Mouse (Mus musculus): ENCODE measurements at regions not wholly inside any gene's neighbourhood (a gene's known extent, or its start where the extent isn't known, plus 50 kb on each side); places are given as distances from the start of the nearest gene placed in this dataset.
A peak's percentile ranks its signal among the peaks of the same experiment; 100 is the strongest.

- in situ Hi-C loops (cut with MboI; ENCODE audit: low sequenced_read_pairs in 2 of 2, unreplicated experiment in 2 of 2): no loop called here
- no peak for DNase-seq (ENCODE audit: low read depth, low spot score)
- Histone ChIP-seq H3K9me3 (ENCODE audit: control insufficient read depth, insufficient read depth, low read depth, low read length) (no peaks in the 10 kb centered on the region; the same call in 1 of the 2 replicates), H3K4me1 (ENCODE audit: control insufficient read depth in 2 of 2, insufficient read depth in 2 of 2, low read length in 2 of 2, poor library complexity in 1 of 2) (no peaks in the 10 kb centered on the region), H3K27ac (ENCODE audit: insufficient read depth, low read depth, low read length, poor library complexity, severe bottlenecking) (no peak overlapping the region), H3K4me3 (ENCODE audit: insufficient read depth in 1 of 2, low read depth in 1 of 2, low read length in 2 of 2, poor library complexity in 1 of 2, severe bottlenecking in 1 of 2) (no peak overlapping the region), H3K9ac (ENCODE audit: insufficient read depth, low read depth, low read length, poor library complexity, severe bottlenecking) (no peak overlapping the region), H3K36me3 (ENCODE audit: control insufficient read depth, insufficient read depth, low read length, poor library complexity, severe bottlenecking) (no peaks in the 10 kb centered on the region)
- TF ChIP-seq CHD2 (IDR thresholded peaks at IDR 0.05; ENCODE audit: low read depth, low read length) (no peak), HCFC1 (IDR thresholded peaks at IDR 0.05; ENCODE audit: borderline replicate concordance, insufficient read depth, low read length) (no peak), ZNF384 (IDR thresholded peaks at IDR 0.05; ENCODE audit: low read depth, low read length) (no peak), ZC3H11A (IDR thresholded peaks at IDR 0.05; ENCODE audit: borderline replicate concordance, low read depth, low read length) (no peak), MAFK (IDR thresholded peaks at IDR 0.05; ENCODE audit: insufficient read depth, low read depth, low read length) (no peak)
Measured at GRCm38 (mm10) chr8:103938283-103939230, 162.9 kb upstream of the Cdh5 start.

DNA sequence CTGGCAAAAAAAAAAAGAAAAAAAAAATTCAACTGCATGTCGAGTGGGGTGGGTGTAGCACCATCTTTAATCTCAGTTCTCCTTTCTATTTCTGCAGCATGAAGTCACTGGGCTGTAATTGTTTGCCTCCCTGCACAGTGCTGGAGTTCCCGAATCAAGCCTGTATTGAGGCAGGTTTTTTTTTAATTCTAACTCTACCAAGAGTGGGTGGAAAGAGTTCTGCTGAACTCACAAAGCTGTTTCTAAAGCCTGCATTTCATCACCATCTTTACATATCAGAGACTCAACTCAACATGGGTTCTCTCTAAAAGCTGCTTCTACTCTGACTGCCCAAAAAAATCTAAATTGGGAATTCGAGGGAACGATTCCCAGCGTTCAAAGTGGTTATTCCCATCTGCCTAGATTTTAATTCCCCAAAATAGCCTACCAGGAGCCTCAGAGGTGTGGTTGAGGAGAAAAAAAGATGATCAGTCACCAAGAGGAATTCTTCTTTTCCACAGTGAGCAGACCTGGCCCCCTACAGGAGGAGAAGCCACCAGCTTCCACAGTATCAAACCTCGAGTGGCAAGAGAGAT lies 160.4 kb upstream of the Cdh5 start:
- in situ Hi-C loops (cut with MboI; ENCODE audit: low sequenced_read_pairs in 2 of 2, unreplicated experiment in 2 of 2): no loop called here
- Histone ChIP-seq H3K4me1 (ENCODE audit: control insufficient read depth in 2 of 2, insufficient read depth in 2 of 2, low read length in 2 of 2, poor library complexity in 1 of 2) (no peaks in the 10 kb centered on the region), H3K9ac (ENCODE audit: insufficient read depth, low read depth, low read length, poor library complexity, severe bottlenecking) (no peak overlapping the region), H3K27ac (ENCODE audit: insufficient read depth, low read depth, low read length, poor library complexity, severe bottlenecking) (no peak overlapping the region), H3K4me3 (ENCODE audit: insufficient read depth in 1 of 2, low read depth in 1 of 2, low read length in 2 of 2, poor library complexity in 1 of 2, severe bottlenecking in 1 of 2) (no peak overlapping the region), H3K36me3 (ENCODE audit: control insufficient read depth, insufficient read depth, low read length, poor library complexity, severe bottlenecking) (no peaks in the 10 kb centered on the region), H3K9me3 (ENCODE audit: control insufficient read depth, insufficient read depth, low read depth, low read length) (no peaks in the 10 kb centered on the region; the same call in 1 of the 2 replicates)
- TF ChIP-seq CHD2 (IDR thresholded peaks at IDR 0.05; ENCODE audit: low read depth, low read length) (no peak), ZC3H11A (IDR thresholded peaks at IDR 0.05; ENCODE audit: borderline replicate concordance, low read depth, low read length) (no peak), HCFC1 (IDR thresholded peaks at IDR 0.05; ENCODE audit: borderline replicate concordance, insufficient read depth, low read length) (no peak), ZNF384 (IDR thresholded peaks at IDR 0.05; ENCODE audit: low read depth, low read length) (no peak), MAFK (IDR thresholded peaks at IDR 0.05; ENCODE audit: insufficient read depth, low read depth, low read length) (no peak)
- no peak for DNase-seq (ENCODE audit: low read depth, low spot score)

- no peaks in the 10 kb centered on the region for H3K36me3 ChIP-seq (ENCODE audit: control insufficient read depth, insufficient read depth, low read length, poor library complexity, severe bottlenecking)
- no peaks in the 10 kb centered on the region for H3K9me3 ChIP-seq (ENCODE audit: control insufficient read depth, insufficient read depth, low read depth, low read length)
- in situ Hi-C loops (cut with MboI; ENCODE audit: low sequenced_read_pairs in 2 of 2, unreplicated experiment in 2 of 2): no loop called here
- H3K9ac ChIP-seq (ENCODE audit: insufficient read depth, low read depth, low read length, poor library complexity, severe bottlenecking): no peak overlapping the region
- DNase-seq (ENCODE audit: low read depth, low spot score): peak; percentile 40
- H3K27ac ChIP-seq (ENCODE audit: insufficient read depth, low read depth, low read length, poor library complexity, severe bottlenecking): no peak overlapping the region
- no peaks in the 10 kb centered on the region for H3K4me1 ChIP-seq (ENCODE audit: control insufficient read depth in 2 of 2, insufficient read depth in 2 of 2, low read length in 2 of 2, poor library complexity in 1 of 2)
- TF ChIP-seq ZC3H11A (IDR thresholded peaks at IDR 0.05; ENCODE audit: borderline replicate concordance, low read depth, low read length): no peak
- no peak for TF ChIP-seq HCFC1 (IDR thresholded peaks at IDR 0.05; ENCODE audit: borderline replicate concordance, insufficient read depth, low read length)
- TF ChIP-seq CHD2 (IDR thresholded peaks at IDR 0.05; ENCODE audit: low read depth, low read length): no peak
- no peak for TF ChIP-seq ZNF384 (IDR thresholded peaks at IDR 0.05; ENCODE audit: low read depth, low read length)
- TF ChIP-seq MAFK (IDR thresholded peaks at IDR 0.05; ENCODE audit: insufficient read depth, low read depth, low read length): no peak
- no peak overlapping the region for H3K4me3 ChIP-seq (ENCODE audit: insufficient read depth in 1 of 2, low read depth in 1 of 2, low read length in 2 of 2, poor library complexity in 1 of 2, severe bottlenecking in 1 of 2)
Measured at GRCm38 (mm10) chr8:103948474-103948873, 153.0 kb upstream of the Cdh5 start.

- H3K9ac ChIP-seq (ENCODE audit: insufficient read depth, low read depth, low read length, poor library complexity, severe bottlenecking): no peak overlapping the region
- H3K4me3 ChIP-seq (ENCODE audit: insufficient read depth in 1 of 2, low read depth in 1 of 2, low read length in 2 of 2, poor library complexity in 1 of 2, severe bottlenecking in 1 of 2): no peak overlapping the region
- no peaks in the 10 kb centered on the region for H3K9me3 ChIP-seq (ENCODE audit: control insufficient read depth, insufficient read depth, low read depth, low read length)
- in situ Hi-C loops (cut with MboI; ENCODE audit: low sequenced_read_pairs in 2 of 2, unreplicated experiment in 2 of 2): no loop called here
- no peak overlapping the region for H3K27ac ChIP-seq (ENCODE audit: insufficient read depth, low read depth, low read length, poor library complexity, severe bottlenecking)
- H3K36me3 ChIP-seq (ENCODE audit: control insufficient read depth, insufficient read depth, low read length, poor library complexity, severe bottlenecking): no peaks in the 10 kb centered on the region
- DNase-seq (ENCODE audit: low read depth, low spot score): no peak
- TF ChIP-seq MAFK (IDR thresholded peaks at IDR 0.05; ENCODE audit: insufficient read depth, low read depth, low read length) (no peak), HCFC1 (IDR thresholded peaks at IDR 0.05; ENCODE audit: borderline replicate concordance, insufficient read depth, low read length) (no peak), CHD2 (IDR thresholded peaks at IDR 0.05; ENCODE audit: low read depth, low read length) (no peak), ZC3H11A (IDR thresholded peaks at IDR 0.05; ENCODE audit: borderline replicate concordance, low read depth, low read length) (no peak), ZNF384 (IDR thresholded peaks at IDR 0.05; ENCODE audit: low read depth, low read length) (no peak)
- no peaks in the 10 kb centered on the region for H3K4me1 ChIP-seq (ENCODE audit: control insufficient read depth in 2 of 2, insufficient read depth in 2 of 2, low read length in 2 of 2, poor library complexity in 1 of 2)
Measured at GRCm38 (mm10) chr8:103950460-103950859, 151.0 kb upstream of the Cdh5 start.
